Mouse (Mus musculus) ES-E14 (cell line): ENCODE measurements around the gene Arl13a. TPM values are rescaled to one million over a fixed set of nuclear protein-coding genes. Genes with fewer than 3 reads are reported as not detected.
A peak's percentile ranks its signal among the peaks of the same experiment; 100 is the strongest.

Experiments used
- DNase-seq: peaks from one replicate; pipeline ENCODE4 v3.0.0-alpha.2; 2013; ENCODE audit warnings: low read depth, low spot score
- H3K27ac ChIP-seq: 2 replicates; pipeline ENCODE4 v1.5.1; 2012; ENCODE audit warnings: low read depth, mild to moderate bottlenecking, low read length, moderate library complexity, mixed read lengths; ENCODE audit not compliant: poor library complexity, insufficient read depth, severe bottlenecking
- H3K36me3 ChIP-seq: 2 replicates; pipeline ENCODE4 v1.6.1; 2012; ENCODE audit warnings: mild to moderate bottlenecking, low read length, moderate library complexity, mixed read lengths; ENCODE audit not compliant: control insufficient read depth, poor library complexity, insufficient read depth, severe bottlenecking
- H3K4me1 ChIP-seq, 2 experiments: fragments of 150-350 bp in 1 of 2; sonication (generic) in 1 of 2; 2 replicates each; pipeline ENCODE4 v1.6.1; 2012; ENCODE audit warnings: low read length in 2 of 2, mild to moderate bottlenecking in 1 of 2, mixed read lengths in 1 of 2; ENCODE audit not compliant: control insufficient read depth in 2 of 2, insufficient read depth in 2 of 2, poor library complexity in 1 of 2
- H3K4me3 ChIP-seq, 2 experiments: fragments of 150-350 bp in 1 of 2; sonication (generic) in 1 of 2; 2 replicates each; pipeline ENCODE4 v1.5.1; 2012; ENCODE audit warnings: low read length in 2 of 2, low read depth in 1 of 2, mild to moderate bottlenecking in 1 of 2, mixed read lengths in 1 of 2; ENCODE audit not compliant: insufficient read depth in 1 of 2, poor library complexity in 1 of 2, severe bottlenecking in 1 of 2
- H3K9ac ChIP-seq: 2 replicates; pipeline ENCODE4 v1.6.1; 2012; ENCODE audit warnings: low read depth, mild to moderate bottlenecking, low read length, mixed read lengths; ENCODE audit not compliant: poor library complexity, insufficient read depth, severe bottlenecking
- H3K9me3 ChIP-seq: fragments of 150-350 bp; sonication (generic); 2 replicates; pipeline ENCODE4 v1.6.1; 2012; ENCODE audit warnings: low read depth, mild to moderate bottlenecking, low read length; ENCODE audit not compliant: control insufficient read depth, insufficient read depth
- CHD2 ChIP-seq: IDR thresholded peaks from 2 replicates; pipeline ENCODE4 v1.6.1; 2014; ENCODE audit warnings: mild to moderate bottlenecking, low read depth, low read length, inconsistent platforms
- HCFC1 ChIP-seq: IDR thresholded peaks from 2 replicates; pipeline ENCODE4 v1.6.1; 2012; ENCODE audit warnings: low read length, inconsistent platforms, borderline replicate concordance; ENCODE audit not compliant: insufficient read depth
- MAFK ChIP-seq: IDR thresholded peaks from 2 replicates; pipeline ENCODE4 v1.6.1; 2014; ENCODE audit warnings: mild to moderate bottlenecking, low read depth, low read length, inconsistent platforms; ENCODE audit not compliant: insufficient read depth
- ZC3H11A ChIP-seq: IDR thresholded peaks from 2 replicates; pipeline ENCODE4 v1.6.1; 2012; ENCODE audit warnings: low read depth, mild to moderate bottlenecking, inconsistent platforms, low read length, borderline replicate concordance
- ZNF384 ChIP-seq: IDR thresholded peaks from 2 replicates; pipeline ENCODE4 v1.6.1; 2012; ENCODE audit warnings: low read depth, low read length, inconsistent platforms
- in situ Hi-C, 2 experiments: fragments of 600-800 bp; cut with MboI; formaldehyde crosslinking; loops; one replicate each; pipeline ENCODE4 v1.15.1; 2025; ENCODE audit warnings: low sequenced_read_pairs in 2 of 2, inconsistent platforms in 1 of 2; ENCODE audit not compliant: unreplicated experiment in 2 of 2
- total RNA-seq: library from RNA; depleted of rRNA; stranded (reverse); fragments of 300-350 nt; gene quantifications from 2 replicates; pipeline ENCODE4 v1.2.3, GENCODE M21; 2012

Gene Arl13a
- total RNA-seq, 1 experiment = not detected

DNA sequence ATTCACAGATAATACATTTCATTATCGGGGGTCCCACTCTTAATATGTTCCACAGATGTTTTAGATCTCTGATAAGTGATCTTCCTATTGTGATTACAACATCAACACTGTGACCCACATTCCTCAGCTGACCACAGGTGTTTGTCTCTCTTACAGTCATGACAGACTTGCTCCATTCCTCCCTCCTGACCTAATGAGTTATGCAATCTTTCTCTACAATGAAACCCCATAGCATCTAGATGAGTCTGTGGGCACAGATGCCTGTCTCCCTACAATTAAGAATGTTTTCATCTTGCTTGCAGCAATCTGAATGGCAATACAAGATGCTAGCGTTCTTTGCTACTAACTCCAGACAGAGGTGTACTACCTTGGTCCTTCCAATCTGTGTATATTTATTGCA lies 26.9 kb upstream of the Arl13a start:
- in situ Hi-C loops = no loop called here
- Histone ChIP-seq H3K4me1 (0 out of 4 replicates have a peak, but pooled peaks cover 0 to 3% of the 10 kb centered on the region in 2 experiments), H3K27ac (no peak overlapping the region), H3K4me3 (no peak overlapping the region), H3K36me3 (no peaks in the 10 kb centered on the region), H3K9me3 (no peaks in the 10 kb centered on the region), H3K9ac (no peak overlapping the region)
- DNase-seq = no peak
- TF ChIP-seq HCFC1 (no peak), CHD2 (no peak), ZNF384 (no peak), ZC3H11A (no peak), MAFK (no peak)

GRCm38 (mm10) chrX:134162043-134162720 lies 25.1 kb upstream of the Arl13a start, which contains the start of gene Xkrx:
Xkrx (minus strand) TSS chrX:134162076.
- TF ChIP-seq CHD2 (no peak), HCFC1 (no peak), ZC3H11A (no peak), ZNF384 (no peak), MAFK (no peak)
- in situ Hi-C loops = no loop called here
- no peak within 1 kb of the TSS for H3K27ac ChIP-seq
- H3K9ac ChIP-seq = no peak within 1 kb of the TSS
- H3K4me1 ChIP-seq = 0 out of 4 replicates have a peak, but pooled peaks cover 0 to 3% of the 10 kb centered on the region in 2 experiments
- DNase-seq = peak; percentile 17
- H3K9me3 ChIP-seq = no peaks in the 10 kb centered on the region
- H3K4me3 ChIP-seq = peak within 1 kb of the TSS; percentile 17 to 20; a peak in 1 of 4 replicates
- H3K36me3 ChIP-seq = no peaks in the 10 kb centered on the region

GRCm38 (mm10) chrX:134162826-134163225 lies 24.5 kb upstream of the Arl13a start:
- TF ChIP-seq ZNF384 = no peak
- TF ChIP-seq ZC3H11A = no peak
- H3K9me3 ChIP-seq = no peaks in the 10 kb centered on the region
- no peak overlapping the region for H3K27ac ChIP-seq
- in situ Hi-C loops = no loop called here
- no peaks in the 10 kb centered on the region for H3K36me3 ChIP-seq
- H3K9ac ChIP-seq = no peak overlapping the region
- peak overlapping the region; percentile 17 to 20; a peak in 1 of 4 replicates for H3K4me3 ChIP-seq
- no peak for DNase-seq
- H3K4me1 ChIP-seq = 0 out of 4 replicates have a peak, but pooled peaks cover 0 to 3% of the 10 kb centered on the region in 2 experiments

- H3K27ac ChIP-seq = no peak overlapping the region
- no peak overlapping the region for H3K9ac ChIP-seq
- in situ Hi-C loops = no loop called here
- H3K4me3 ChIP-seq = no peak overlapping the region
- 0 out of 4 replicates have a peak, but pooled peaks cover 0 to 3% of the 10 kb centered on the region in 2 experiments for H3K4me1 ChIP-seq
- TF ChIP-seq CHD2 (no peak), MAFK (no peak), ZNF384 (no peak), HCFC1 (no peak), ZC3H11A (no peak)
- H3K9me3 ChIP-seq = no peaks in the 10 kb centered on the region
- H3K36me3 ChIP-seq = no peaks in the 10 kb centered on the region
- DNase-seq = no peak
Measured at GRCm38 (mm10) chrX:134163484-134163883, 23.8 kb upstream of the Arl13a start.
